Mouse (Mus musculus): ENCODE data around the gene Mybpc3. TPM values are rescaled to one million over a fixed set of nuclear protein-coding genes. Genes with fewer than 3 reads are reported as not detected.
A peak's percentile ranks its signal among the peaks of the same experiment; 100 is the strongest.

Mybpc3 gene
- polyA plus RNA-seq, 1 experiment = not detected

DNA sequence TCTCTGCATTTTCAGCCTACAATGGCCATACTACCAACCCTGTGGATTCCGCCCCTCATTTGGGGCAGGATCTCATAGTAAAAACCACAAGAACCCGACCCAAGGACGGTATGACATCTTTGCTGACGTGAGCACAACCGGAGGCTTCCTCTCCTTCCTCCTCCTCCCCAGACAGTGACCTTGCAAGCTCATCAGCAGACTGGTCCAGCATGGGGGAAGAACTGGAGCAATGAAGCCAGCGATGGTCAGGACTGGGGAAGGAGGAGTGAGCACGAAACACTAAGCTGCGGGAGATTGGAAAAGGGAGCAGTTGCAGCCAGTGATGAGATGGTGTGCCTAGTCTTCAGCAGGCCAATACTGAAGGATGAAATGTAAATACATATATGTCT, 64.1 kb downstream of the Mybpc3 start:
- H3K27ac ChIP-seq (ENCODE audit: insufficient read depth, low read depth, low read length) = peak overlapping the region; percentile 52; the same call in 1 of the 2 replicates
- H3K4me1 ChIP-seq (ENCODE audit: control insufficient read depth, insufficient read depth, low read length) = peaks cover 5% of the 10 kb centered on the region
- TF ChIP-seq POLR2A (IDR thresholded peaks at IDR 0.05; ENCODE audit: insufficient read depth, low read depth, low read length) (no peak), CTCF (IDR thresholded peaks at IDR 0.05; ENCODE audit: insufficient read depth, low read depth, low read length) (no peak)
- H3K4me3 ChIP-seq (ENCODE audit: insufficient read depth, low read depth, low read length) = peak overlapping the region; percentile 80
- WGBS = 5% methylated on average over 8 of the region's 8 CpGs

DNA sequence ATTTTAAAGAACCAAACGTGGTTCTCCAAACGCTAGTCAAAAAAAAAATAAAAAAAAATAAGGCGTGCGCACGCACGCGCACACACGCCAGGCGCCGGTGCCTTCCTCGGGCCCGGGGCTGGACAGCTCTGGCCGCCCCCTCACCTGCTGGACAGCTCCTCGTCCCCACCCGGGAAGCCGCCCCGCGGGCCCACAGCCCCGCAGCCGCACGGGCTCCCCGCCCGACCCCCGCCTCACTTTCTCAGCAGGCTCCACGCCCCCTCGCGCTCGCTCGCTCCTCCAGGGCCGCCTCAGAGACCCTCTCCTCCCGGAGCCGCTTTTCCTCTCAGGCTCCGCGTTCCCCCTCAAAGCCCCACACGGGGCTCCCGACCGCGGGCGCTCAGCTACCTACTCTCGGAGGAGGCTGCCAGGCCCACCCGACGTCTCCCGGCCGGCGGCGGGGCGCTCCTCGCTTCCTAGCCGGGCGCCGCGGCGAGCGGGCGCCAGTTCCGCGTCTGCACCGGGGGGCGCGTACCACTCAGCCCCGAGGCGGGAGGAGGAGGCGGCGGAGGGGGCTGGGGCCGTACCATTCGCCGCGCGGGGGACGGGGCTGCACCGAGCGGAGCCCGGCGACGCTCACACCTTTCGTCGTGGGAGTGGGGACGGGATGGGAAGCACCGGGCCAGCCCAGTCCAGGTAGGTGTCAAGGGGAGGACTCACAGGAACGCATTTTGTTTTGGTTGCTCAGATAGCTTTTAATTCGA, 64.6 kb downstream of the Mybpc3 start:
- 1% methylated on average over 81 of the region's 81 CpGs for WGBS
- H3K27ac ChIP-seq (ENCODE audit: insufficient read depth, low read depth, low read length) = peak overlapping the region; percentile 78
- H3K4me1 ChIP-seq (ENCODE audit: control insufficient read depth, insufficient read depth, low read length) = peaks cover 8% of the 10 kb centered on the region
- H3K4me3 ChIP-seq (ENCODE audit: insufficient read depth, low read depth, low read length) = peak overlapping the region; percentile 80
- TF ChIP-seq CTCF (IDR thresholded peaks at IDR 0.05; ENCODE audit: insufficient read depth, low read depth, low read length) = no peak
- TF ChIP-seq POLR2A (IDR thresholded peaks at IDR 0.05; ENCODE audit: insufficient read depth, low read depth, low read length) = peak; percentile 62; the same call in 1 of the 2 replicates

- Histone ChIP-seq H3K27ac (ENCODE audit: insufficient read depth, low read depth, low read length) (peak overlapping the region; percentile 78), H3K4me1 (ENCODE audit: control insufficient read depth, insufficient read depth, low read length) (peaks cover 8% of the 10 kb centered on the region), H3K4me3 (ENCODE audit: insufficient read depth, low read depth, low read length) (peak overlapping the region; percentile 80)
- TF ChIP-seq CTCF (IDR thresholded peaks at IDR 0.05; ENCODE audit: insufficient read depth, low read depth, low read length) (no peak), POLR2A (IDR thresholded peaks at IDR 0.05; ENCODE audit: insufficient read depth, low read depth, low read length) (no peak)
- 0% methylated on average over 9 of the region's 9 CpGs for WGBS
These were observed 65.2 kb downstream of the Mybpc3 start for GRCm38 (mm10) chr2:91183148-91183513.

- peak within 1 kb of the TSS; percentile 80 for H3K4me3 ChIP-seq (ENCODE audit: insufficient read depth, low read depth, low read length)
- 63% methylated on average over 15 of the region's 15 CpGs for WGBS
- H3K27ac ChIP-seq (ENCODE audit: insufficient read depth, low read depth, low read length) = peak within 1 kb of the TSS; percentile 78
- H3K4me1 ChIP-seq (ENCODE audit: control insufficient read depth, insufficient read depth, low read length) = peaks cover 8% of the 10 kb centered on the region
- TF ChIP-seq POLR2A (IDR thresholded peaks at IDR 0.05; ENCODE audit: insufficient read depth, low read depth, low read length) (no peak), CTCF (IDR thresholded peaks at IDR 0.05; ENCODE audit: insufficient read depth, low read depth, low read length) (no peak)
These were observed 65.9 kb downstream of the Mybpc3 start, which contains the start of gene Madd for GRCm38 (mm10) chr2:91183711-91184405. Gene Madd (minus strand): TSS chr2:91183837.

Other genes starting within 250 kb of the Mybpc3 start
- not detected in 2 replicates for gene C1qtnf4, start 232.3 kb upstream of the Mybpc3 start, polyA plus RNA-seq (2012; ENCODE audit: insufficient read depth, insufficient read length, low replicate concordance, missing spikeins)
- not detected in 2 replicates for gene Kbtbd4, start 213.4 kb upstream of the Mybpc3 start, polyA plus RNA-seq (2012; ENCODE audit: insufficient read depth, insufficient read length, low replicate concordance, missing spikeins)
- gene Ndufs3, start 213.3 kb upstream of the Mybpc3 start, polyA plus RNA-seq (2012; ENCODE audit: insufficient read depth, insufficient read length, low replicate concordance, missing spikeins) = not detected in 2 replicates
- 177 and 210 TPM in 2 replicates for gene Celf1, start 177.8 kb upstream of the Mybpc3 start, polyA plus RNA-seq (2012; ENCODE audit: insufficient read depth, insufficient read length, low replicate concordance, missing spikeins)
- not detected in 2 replicates for gene Rapsn, start 82.5 kb upstream of the Mybpc3 start, polyA plus RNA-seq (2012; ENCODE audit: insufficient read depth, insufficient read length, low replicate concordance, missing spikeins)
- not detected in 2 replicates for gene Psmc3, start 64.1 kb upstream of the Mybpc3 start, polyA plus RNA-seq (2012; ENCODE audit: insufficient read depth, insufficient read length, low replicate concordance, missing spikeins)
- not detected in 2 replicates for gene Slc39a13, start 47.7 kb upstream of the Mybpc3 start, polyA plus RNA-seq (2012; ENCODE audit: insufficient read depth, insufficient read length, low replicate concordance, missing spikeins)
- not detected in 2 replicates for gene Spi1, start 35.8 kb upstream of the Mybpc3 start, polyA plus RNA-seq (2012; ENCODE audit: insufficient read depth, insufficient read length, low replicate concordance, missing spikeins)
- gene Madd, start 65.7 kb downstream of the Mybpc3 start, polyA plus RNA-seq (2012; ENCODE audit: insufficient read depth, insufficient read length, low replicate concordance, missing spikeins) = 318 TPM in 1 of 2 replicates, not detected in the other
- gene Nr1h3, start 84.7 kb downstream of the Mybpc3 start, polyA plus RNA-seq (2012; ENCODE audit: insufficient read depth, insufficient read length, low replicate concordance, missing spikeins) = not detected in 2 replicates
- gene Acp2, start 84.7 kb downstream of the Mybpc3 start, polyA plus RNA-seq (2012; ENCODE audit: insufficient read depth, insufficient read length, low replicate concordance, missing spikeins) = not detected in 2 replicates
- not detected in 2 replicates for gene Ddb2, start 118.8 kb downstream of the Mybpc3 start, polyA plus RNA-seq (2012; ENCODE audit: insufficient read depth, insufficient read length, low replicate concordance, missing spikeins)
- not detected in 2 replicates for gene Pacsin3, start 137.8 kb downstream of the Mybpc3 start, polyA plus RNA-seq (2012; ENCODE audit: insufficient read depth, insufficient read length, low replicate concordance, missing spikeins)
- not detected in 2 replicates for gene Arfgap2, start 146.8 kb downstream of the Mybpc3 start, polyA plus RNA-seq (2012; ENCODE audit: insufficient read depth, insufficient read length, low replicate concordance, missing spikeins)